Mouse (Mus musculus): Measurements from ENCODE around the gene Srxn1.

DNA sequence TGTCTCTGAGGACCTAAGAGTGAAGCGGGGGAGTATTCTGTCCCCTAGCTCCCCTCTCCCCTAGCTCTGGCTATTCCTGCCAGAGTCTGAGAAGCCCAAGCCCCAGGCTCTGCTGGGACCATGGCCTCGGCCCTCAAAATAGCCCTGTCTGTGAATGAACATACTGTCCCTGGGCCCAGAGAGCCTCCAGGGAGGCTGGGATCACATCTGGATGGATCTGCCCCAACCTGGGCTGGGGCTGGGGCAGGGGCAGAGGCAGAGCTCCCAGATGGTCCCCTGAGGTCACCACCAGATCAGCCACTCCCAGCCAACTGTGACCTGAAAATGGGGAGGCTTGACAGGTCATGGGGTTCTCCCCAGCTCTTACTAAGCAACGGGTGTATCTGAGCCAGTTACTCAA is 41.8 kb downstream of the Srxn1 start:
- no peak for TF ChIP-seq ZNF384 (IDR thresholded peaks at IDR 0.05; ENCODE audit: low read depth, low read length)
- no peak for TF ChIP-seq EP300 (IDR thresholded peaks at IDR 0.05; ENCODE audit: low read length)
- TF ChIP-seq MYC (IDR thresholded peaks at IDR 0.05; ENCODE audit: low read depth, low read length) = no peak
- no peak for TF ChIP-seq POLR2A (IDR thresholded peaks at IDR 0.05; ENCODE audit: low read depth, low read length)
- no peak for TF ChIP-seq RAD21 (IDR thresholded peaks at IDR 0.05; ENCODE audit: low read depth, low read length)
- no peak for TF ChIP-seq CTCF (conservative IDR thresholded peaks at IDR 0.05 in 1 of 2, IDR thresholded peaks at IDR 0.05 in 1 of 2; ENCODE audit: low read depth in 2 of 2, low read length in 2 of 2)
- TF ChIP-seq USF2 (conservative IDR thresholded peaks at IDR 0.05; ENCODE audit: low read depth, low read length) = no peak
- no peak for TF ChIP-seq E2F4 (IDR thresholded peaks at IDR 0.05; ENCODE audit: insufficient replicate concordance, low read depth, low read length)
- TF ChIP-seq SIN3A (IDR thresholded peaks at IDR 0.05; ENCODE audit: low read length) = no peak
- no peak for TF ChIP-seq ETS1 (conservative IDR thresholded peaks at IDR 0.05; ENCODE audit: low read depth, low read length)
- no peak for TF ChIP-seq JUND (conservative IDR thresholded peaks at IDR 0.05; ENCODE audit: low read depth, low read length)
